Mouse (Mus musculus): ENCODE results near the gene Pax2. TPM values are rescaled to one million over a fixed set of nuclear protein-coding genes. Genes with fewer than 3 reads are reported as not detected.

Gene Pax2
- polyA plus RNA-seq, 1 experiment, result not detected

- no peak overlapping the region for H3K4me3 ChIP-seq (replicated peaks; ENCODE audit: extremely low read depth, low read depth, low read length)
- H3K4me1 ChIP-seq (ENCODE audit: control insufficient read depth, insufficient read depth, low read length), result no peaks in the 10 kb centered on the region
- DNase-seq, result no peak
- 46% methylated on average over 6 of the region's 6 CpGs for WGBS
- TF ChIP-seq CTCF (IDR thresholded peaks at IDR 0.05; ENCODE audit: insufficient read depth, low read length) (no peak), POLR2A (IDR thresholded peaks at IDR 0.05; ENCODE audit: borderline replicate concordance, extremely low read depth, low read depth, low read length) (no peak)
Observed at GRCm38 (mm10) chr19:44770268-44771050, 14.6 kb downstream of the Pax2 start.

GRCm38 (mm10) chr19:44771499-44771898 is 15.7 kb downstream of the Pax2 start:
- Histone ChIP-seq H3K4me3 (replicated peaks; ENCODE audit: extremely low read depth, low read depth, low read length) (no peak overlapping the region), H3K4me1 (ENCODE audit: control insufficient read depth, insufficient read depth, low read length) (no peaks in the 10 kb centered on the region)
- WGBS, result 65% methylated on average over 13 of the region's 13 CpGs
- no peak for TF ChIP-seq POLR2A (IDR thresholded peaks at IDR 0.05; ENCODE audit: borderline replicate concordance, extremely low read depth, low read depth, low read length)
- TF ChIP-seq CTCF (IDR thresholded peaks at IDR 0.05; ENCODE audit: insufficient read depth, low read length), result no peak
- DNase-seq, result no peak

- 34% methylated on average over 3 of the region's 3 CpGs for WGBS
- TF ChIP-seq CTCF (IDR thresholded peaks at IDR 0.05; ENCODE audit: insufficient read depth, low read length) (no peak), POLR2A (IDR thresholded peaks at IDR 0.05; ENCODE audit: borderline replicate concordance, extremely low read depth, low read depth, low read length) (no peak)
- Histone ChIP-seq H3K4me3 (replicated peaks; ENCODE audit: extremely low read depth, low read depth, low read length) (no peak overlapping the region), H3K4me1 (ENCODE audit: control insufficient read depth, insufficient read depth, low read length) (no peaks in the 10 kb centered on the region)
- DNase-seq, result no peak
Observed at GRCm38 (mm10) chr19:44781987-44782386, 26.1 kb downstream of the Pax2 start.

- H3K4me3 ChIP-seq (replicated peaks; ENCODE audit: extremely low read depth, low read depth, low read length), result no peak overlapping the region
- no peak for TF ChIP-seq CTCF (IDR thresholded peaks at IDR 0.05; ENCODE audit: insufficient read depth, low read length)
- TF ChIP-seq POLR2A (IDR thresholded peaks at IDR 0.05; ENCODE audit: borderline replicate concordance, extremely low read depth, low read depth, low read length), result no peak
- DNase-seq, result no peak
- 39% methylated on average over 4 of the region's 4 CpGs for WGBS
- H3K4me1 ChIP-seq (ENCODE audit: control insufficient read depth, insufficient read depth, low read length), result no peaks in the 10 kb centered on the region
Observed at GRCm38 (mm10) chr19:44784391-44784790, 28.5 kb downstream of the Pax2 start.

GRCm38 (mm10) chr19:44788488-44788887 is 32.6 kb downstream of the Pax2 start:
- DNase-seq, result no peak
- TF ChIP-seq POLR2A (IDR thresholded peaks at IDR 0.05; ENCODE audit: borderline replicate concordance, extremely low read depth, low read depth, low read length) (no peak), CTCF (IDR thresholded peaks at IDR 0.05; ENCODE audit: insufficient read depth, low read length) (no peak)
- WGBS, result 82% methylated on average over 8 of the region's 8 CpGs
- Histone ChIP-seq H3K4me3 (replicated peaks; ENCODE audit: extremely low read depth, low read depth, low read length) (no peak overlapping the region), H3K4me1 (ENCODE audit: control insufficient read depth, insufficient read depth, low read length) (no peaks in the 10 kb centered on the region)

GRCm38 (mm10) chr19:44791981-44792380 is 36.1 kb downstream of the Pax2 start:
- TF ChIP-seq CTCF (IDR thresholded peaks at IDR 0.05; ENCODE audit: insufficient read depth, low read length) (no peak), POLR2A (IDR thresholded peaks at IDR 0.05; ENCODE audit: borderline replicate concordance, extremely low read depth, low read depth, low read length) (no peak)
- 64% methylated on average over 4 of the region's 4 CpGs for WGBS
- DNase-seq, result no peak
- H3K4me1 ChIP-seq (ENCODE audit: control insufficient read depth, insufficient read depth, low read length), result no peaks in the 10 kb centered on the region
- no peak overlapping the region for H3K4me3 ChIP-seq (replicated peaks; ENCODE audit: extremely low read depth, low read depth, low read length)

- 24% methylated on average over 20 of the region's 21 CpGs for WGBS
- TF ChIP-seq POLR2A (IDR thresholded peaks at IDR 0.05; ENCODE audit: borderline replicate concordance, extremely low read depth, low read depth, low read length), result no peak
- no peak for TF ChIP-seq CTCF (IDR thresholded peaks at IDR 0.05; ENCODE audit: insufficient read depth, low read length)
Observed at GRCm38 (mm10) chr19:44797110-44798060, 41.5 kb downstream of the Pax2 start.

GRCm38 (mm10) chr19:44798731-44799130 is 42.9 kb downstream of the Pax2 start:
- 88% methylated on average over 6 of the region's 6 CpGs for whole genome bisulfite sequencing

More at GRCm38 (mm10) chr19:44797110-44798060, 41.5 kb downstream of the Pax2 start:
- no peaks in the 10 kb centered on the region for H3K4me1 ChIP-seq (ENCODE audit: control insufficient read depth, insufficient read depth, low read length)
- H3K4me3 ChIP-seq (replicated peaks; ENCODE audit: extremely low read depth, low read depth, low read length), result no peak overlapping the region
- no peak for DNase-seq

GRCm38 (mm10) chr19:44799156-44799555 is 43.3 kb downstream of the Pax2 start:
- Histone ChIP-seq H3K4me1 (ENCODE audit: control insufficient read depth, insufficient read depth, low read length) (no peaks in the 10 kb centered on the region), H3K4me3 (replicated peaks; ENCODE audit: extremely low read depth, low read depth, low read length) (no peak overlapping the region)
- no peak for TF ChIP-seq CTCF (IDR thresholded peaks at IDR 0.05; ENCODE audit: insufficient read depth, low read length)
- no peak for TF ChIP-seq POLR2A (IDR thresholded peaks at IDR 0.05; ENCODE audit: borderline replicate concordance, extremely low read depth, low read depth, low read length)
- DNase-seq, result no peak
- 41% methylated on average over 5 of the region's 5 CpGs for WGBS

More at GRCm38 (mm10) chr19:44798731-44799130, 42.9 kb downstream of the Pax2 start:
- TF ChIP-seq CTCF (IDR thresholded peaks at IDR 0.05; ENCODE audit: insufficient read depth, low read length) (no peak), POLR2A (IDR thresholded peaks at IDR 0.05; ENCODE audit: borderline replicate concordance, extremely low read depth, low read depth, low read length) (no peak)
- Histone ChIP-seq H3K4me1 (ENCODE audit: control insufficient read depth, insufficient read depth, low read length) (no peaks in the 10 kb centered on the region), H3K4me3 (replicated peaks; ENCODE audit: extremely low read depth, low read depth, low read length) (no peak overlapping the region)
- no peak for DNase-seq
